Mouse (Mus musculus) thymus, postnatal 10 days (tissue): Measurements from ENCODE around the gene R3hdm4.
"Not testable (repeated sequence)": the region's sequence is repeated elsewhere in the genome, so short reads cannot be mapped to it uniquely, and the experiment has no call there.

Experiments used
- DNase-seq, 2 experiments: peaks; one replicate each; pipeline ENCODE4 v3.0.0; 2021; ENCODE audit warnings: low spot score in 2 of 2

R3hdm4 gene

GRCm38 (mm10) chr10:79906712-79907111 is 14.3 kb downstream of the R3hdm4 start:
- DNase-seq, result no peak

- no peak for DNase-seq
These were observed 20.0 kb downstream of the R3hdm4 start for GRCm38 (mm10) chr10:79900951-79901410.

GRCm38 (mm10) chr10:79897316-79898245 is 23.4 kb downstream of the R3hdm4 start:
- no peak for DNase-seq

GRCm38 (mm10) chr10:79896814-79897213 is 24.2 kb downstream of the R3hdm4 start:
- DNase-seq, result no peak

- no peak for DNase-seq
These were observed 24.7 kb downstream of the R3hdm4 start for GRCm38 (mm10) chr10:79896306-79896705.

- DNase-seq, result peak; percentile 69 to 88
These were observed 28.4 kb downstream of the R3hdm4 start for GRCm38 (mm10) chr10:79892451-79893118.

- no peak for DNase-seq
These were observed 30.3 kb downstream of the R3hdm4 start, which contains the start of gene Cfd for GRCm38 (mm10) chr10:79890670-79891069. Cfd (plus strand) TSS chr10:79890853.

- no peak for DNase-seq
These were observed 31.6 kb downstream of the R3hdm4 start for GRCm38 (mm10) chr10:79889386-79889785.

GRCm38 (mm10) chr10:79886611-79887010 is 34.4 kb downstream of the R3hdm4 start:
- no peak for DNase-seq

- no peak for DNase-seq
These were observed 35.0 kb downstream of the R3hdm4 start, which contains the start of gene Elane for GRCm38 (mm10) chr10:79886054-79886453. Elane (plus strand) TSS chr10:79886247.

GRCm38 (mm10) chr10:79884938-79885337 is 36.1 kb downstream of the R3hdm4 start:
- not testable (repeated sequence) for DNase-seq

- DNase-seq, result no peak
These were observed 36.6 kb downstream of the R3hdm4 start for GRCm38 (mm10) chr10:79884446-79884845.

GRCm38 (mm10) chr10:79883297-79884084 is 37.5 kb downstream of the R3hdm4 start:
- DNase-seq, result peak; percentile 32 to 75

- no peak for DNase-seq
These were observed 39.0 kb downstream of the R3hdm4 start for GRCm38 (mm10) chr10:79881981-79882380.

GRCm38 (mm10) chr10:79880721-79881120 is 40.3 kb downstream of the R3hdm4 start:
- no peak for DNase-seq

- DNase-seq, result no peak
These were observed 41.5 kb downstream of the R3hdm4 start for GRCm38 (mm10) chr10:79879527-79879926.

GRCm38 (mm10) chr10:79877757-79878156 is 43.3 kb downstream of the R3hdm4 start:
- DNase-seq, result no peak

- no peak for DNase-seq
These were observed 43.8 kb downstream of the R3hdm4 start for GRCm38 (mm10) chr10:79877174-79877573.

GRCm38 (mm10) chr10:79874290-79874862 is 46.6 kb downstream of the R3hdm4 start, which contains the start of the genes Prtn3 and Plppr3:
Prtn3 (plus strand) TSS chr10:79874476.
Plppr3 (minus strand) TSS chr10:79874634.
- DNase-seq, result no peak

GRCm38 (mm10) chr10:79873715-79874289 is 47.2 kb downstream of the R3hdm4 start:
- no peak for DNase-seq

GRCm38 (mm10) chr10:79873313-79873712 is 47.7 kb downstream of the R3hdm4 start:
- no peak for DNase-seq
